Mouse (Mus musculus) testis, adult 2 months (tissue): ENCODE data around the gene Gm4763.

ENCODE experiments used
- CTCF ChIP-seq: fragments of 200-500 bp; IDR thresholded peaks from 2 replicates; pipeline ENCODE4 v1.5.1; 2012; ENCODE audit warnings: low read depth, mild to moderate bottlenecking, inconsistent platforms, low read length, moderate library complexity; ENCODE audit not compliant: control insufficient read depth, insufficient read depth, insufficient replicate concordance
- POLR2A ChIP-seq: fragments of 200-500 bp; IDR thresholded peaks from 2 replicates; pipeline ENCODE4 v1.6.1; 2012; ENCODE audit warnings: low read depth, mild to moderate bottlenecking, inconsistent platforms, low read length, moderate library complexity; ENCODE audit not compliant: control insufficient read depth

GRCm38 (mm10) chr7:24773942-24774535 lies 47.3 kb upstream of the Gm4763 start:
- TF ChIP-seq CTCF (no peak), POLR2A (no peak)
